Mouse (Mus musculus): ENCODE results near the gene 2410004B18Rik. TPM values are rescaled to one million over a fixed set of nuclear protein-coding genes. Genes with fewer than 3 reads are reported as not detected.
"Not testable (repeated sequence)": the region's sequence is repeated elsewhere in the genome, so short reads cannot be mapped to it uniquely, and the experiment has no call there.

Gene 2410004B18Rik
- polyA plus RNA-seq, 2 experiments = 31.2 to 47.8 TPM

GRCm38 (mm10) chr3:145913263-145913662 lies 24.6 kb upstream of the 2410004B18Rik start:
- Histone ChIP-seq H3K27me3 (ENCODE audit: control insufficient read depth, insufficient read depth, low read length) (no peaks in the 10 kb centered on the region), H3K27ac (replicated peaks; ENCODE audit: low read depth, low read length) (no peak overlapping the region), H3K9me3 (ENCODE audit: control insufficient read depth, low read length) (0 out of 2 replicates have a peak, but pooled peaks cover 3% of the 10 kb centered on the region), H3K4me1 (ENCODE audit: control insufficient read depth, insufficient read depth, low read length) (no peaks in the 10 kb centered on the region), H3K4me3 (replicated peaks; ENCODE audit: low read length) (no peak overlapping the region), H3K9ac (ENCODE audit: low read depth, low read length, severe bottlenecking) (no peak overlapping the region), H3K36me3 (ENCODE audit: control insufficient read depth, insufficient read depth, low read length) (no peaks in the 10 kb centered on the region), H3K4me2 (replicated peaks; ENCODE audit: low read depth, low read length, severe bottlenecking) (no peak overlapping the region)
- 78% methylated on average over 6 of the region's 6 CpGs for WGBS
- no peak for TF ChIP-seq POLR2A (IDR thresholded peaks at IDR 0.05; ENCODE audit: borderline replicate concordance, extremely low read depth, insufficient read depth, insufficient read length)
- DNase-seq (ENCODE audit: low spot score) (no peak), ATAC-seq (ENCODE audit: low FRiP score, low read depth) (no peak)

- H3K4me1 ChIP-seq (ENCODE audit: control insufficient read depth, insufficient read depth, low read length); H3K27ac ChIP-seq (replicated peaks; ENCODE audit: low read depth, low read length); H3K36me3 ChIP-seq (ENCODE audit: control insufficient read depth, insufficient read depth, low read length); H3K9ac ChIP-seq (ENCODE audit: low read depth, low read length, severe bottlenecking); H3K4me2 ChIP-seq (replicated peaks; ENCODE audit: low read depth, low read length, severe bottlenecking); ATAC-seq (ENCODE audit: low FRiP score, low read depth); DNase-seq (ENCODE audit: low spot score); H3K27me3 ChIP-seq (ENCODE audit: control insufficient read depth, insufficient read depth, low read length); H3K4me3 ChIP-seq (replicated peaks; ENCODE audit: low read length); H3K9me3 ChIP-seq (ENCODE audit: control insufficient read depth, low read length): not testable (repeated sequence)
- 77% methylated on average over 7 of the region's 7 CpGs for WGBS
Observed at GRCm38 (mm10) chr3:145913942-145914341, 23.9 kb upstream of the 2410004B18Rik start.

- DNase-seq (ENCODE audit: low spot score) (no peak), ATAC-seq (ENCODE audit: low FRiP score, low read depth) (no peak)
- H3K4me3 ChIP-seq (replicated peaks; ENCODE audit: low read length) = no peak overlapping the region
- H3K4me2 ChIP-seq (replicated peaks; ENCODE audit: low read depth, low read length, severe bottlenecking) = no peak overlapping the region
- 93% methylated on average over 5 of the region's 5 CpGs for WGBS
- H3K9ac ChIP-seq (ENCODE audit: low read depth, low read length, severe bottlenecking) = no peak overlapping the region
- no peak for TF ChIP-seq POLR2A (IDR thresholded peaks at IDR 0.05; ENCODE audit: borderline replicate concordance, extremely low read depth, insufficient read depth, insufficient read length)
- H3K36me3 ChIP-seq (ENCODE audit: control insufficient read depth, insufficient read depth, low read length) = no peaks in the 10 kb centered on the region
- no peaks in the 10 kb centered on the region for H3K27me3 ChIP-seq (ENCODE audit: control insufficient read depth, insufficient read depth, low read length)
- H3K4me1 ChIP-seq (ENCODE audit: control insufficient read depth, insufficient read depth, low read length) = no peaks in the 10 kb centered on the region
- 0 out of 2 replicates have a peak, but pooled peaks cover 5% of the 10 kb centered on the region for H3K9me3 ChIP-seq (ENCODE audit: control insufficient read depth, low read length)
- H3K27ac ChIP-seq (replicated peaks; ENCODE audit: low read depth, low read length) = no peak overlapping the region
Observed at GRCm38 (mm10) chr3:145916374-145916773, 21.4 kb upstream of the 2410004B18Rik start.

GRCm38 (mm10) chr3:145916826-145917225 lies 21.0 kb upstream of the 2410004B18Rik start:
- no peak for DNase-seq (ENCODE audit: low spot score)
- TF ChIP-seq POLR2A (IDR thresholded peaks at IDR 0.05; ENCODE audit: borderline replicate concordance, extremely low read depth, insufficient read depth, insufficient read length) = no peak
- no peak overlapping the region for H3K9ac ChIP-seq (ENCODE audit: low read depth, low read length, severe bottlenecking)
- no peaks in the 10 kb centered on the region for H3K27me3 ChIP-seq (ENCODE audit: control insufficient read depth, insufficient read depth, low read length)
- WGBS = 82% methylated on average over 4 of the region's 4 CpGs
- H3K27ac ChIP-seq (replicated peaks; ENCODE audit: low read depth, low read length) = no peak overlapping the region
- 0 out of 2 replicates have a peak, but pooled peaks cover 5% of the 10 kb centered on the region for H3K9me3 ChIP-seq (ENCODE audit: control insufficient read depth, low read length)
- H3K36me3 ChIP-seq (ENCODE audit: control insufficient read depth, insufficient read depth, low read length) = no peaks in the 10 kb centered on the region
- no peak for ATAC-seq (ENCODE audit: low FRiP score, low read depth)
- H3K4me2 ChIP-seq (replicated peaks; ENCODE audit: low read depth, low read length, severe bottlenecking) = no peak overlapping the region
- no peak overlapping the region for H3K4me3 ChIP-seq (replicated peaks; ENCODE audit: low read length)
- H3K4me1 ChIP-seq (ENCODE audit: control insufficient read depth, insufficient read depth, low read length) = no peaks in the 10 kb centered on the region

GRCm38 (mm10) chr3:145922019-145922854 lies 15.6 kb upstream of the 2410004B18Rik start, which contains the start of gene Bcl10:
Gene Bcl10, plus strand, starts transcription at chr3:145922804.
- Histone ChIP-seq H3K9me3 (ENCODE audit: control insufficient read depth, low read length) (0 out of 2 replicates have a peak, but pooled peaks cover 5% of the 10 kb centered on the region), H3K9ac (ENCODE audit: low read depth, low read length, severe bottlenecking) (no peak within 1 kb of the TSS), H3K36me3 (ENCODE audit: control insufficient read depth, insufficient read depth, low read length) (no peaks in the 10 kb centered on the region), H3K27me3 (ENCODE audit: control insufficient read depth, insufficient read depth, low read length) (no peaks in the 10 kb centered on the region), H3K4me3 (replicated peaks; ENCODE audit: low read length) (peak within 1 kb of the TSS; percentile 29), H3K4me1 (ENCODE audit: control insufficient read depth, insufficient read depth, low read length) (peaks cover 12% of the 10 kb centered on the region), H3K27ac (replicated peaks; ENCODE audit: low read depth, low read length) (peak within 1 kb of the TSS; percentile 81), H3K4me2 (replicated peaks; ENCODE audit: low read depth, low read length, severe bottlenecking) (peak within 1 kb of the TSS; percentile 48)
- TF ChIP-seq POLR2A (IDR thresholded peaks at IDR 0.05; ENCODE audit: borderline replicate concordance, extremely low read depth, insufficient read depth, insufficient read length) = no peak
- ATAC-seq (ENCODE audit: low FRiP score, low read depth) = no peak
- WGBS = 37% methylated on average over 11 of the region's 11 CpGs
- DNase-seq (ENCODE audit: low spot score) = no peak
